Mouse (Mus musculus) bone marrow, adult 2 months (tissue): ENCODE results near the gene Casz1. TPM values are rescaled to one million over a fixed set of nuclear protein-coding genes. Genes with fewer than 3 reads are reported as not detected.

Source experiments
- H3K27ac ChIP-seq: fragments of 200-500 bp; 2 replicates; pipeline ENCODE4 v1.5.1; 2012; ENCODE audit warnings: low read depth, mild to moderate bottlenecking, control low read depth, inconsistent platforms, low read length; ENCODE audit not compliant: control insufficient read depth, poor library complexity, insufficient read depth
- H3K4me1 ChIP-seq: fragments of 200-500 bp; 2 replicates; pipeline ENCODE4 v1.6.1; 2011; ENCODE audit warnings: low read length; ENCODE audit not compliant: control insufficient read depth, insufficient read depth
- H3K4me3 ChIP-seq: fragments of 200-500 bp; replicated peaks from 2 replicates; pipeline ENCODE3; 2011; ENCODE audit warnings: mild to moderate bottlenecking, low read depth, low read length, control low read depth; ENCODE audit not compliant: control insufficient read depth
- CTCF ChIP-seq: fragments of 200-500 bp; IDR thresholded peaks from 2 replicates; pipeline ENCODE4 v1.5.1; 2011; ENCODE audit warnings: low read length, control low read depth; ENCODE audit not compliant: control insufficient read depth, insufficient read depth
- POLR2A ChIP-seq: fragments of 200-500 bp; IDR thresholded peaks from 2 replicates; pipeline ENCODE4 v1.6.1; 2011; ENCODE audit warnings: low read depth, mild to moderate bottlenecking, control low read depth, low read length, borderline replicate concordance; ENCODE audit not compliant: control insufficient read depth
- WGBS: fragments of 180-500 bp; shearing (Covaris S2); methylation state at CpG from one replicate; pipeline ENCODE4 v1.1.7; 2018; 5-methylcytosine and 5-hydroxymethylcytosine counted together
- polyA plus RNA-seq: library from polyadenylated mRNA; stranded (reverse); fragments of >200 nt; gene quantifications from 2 replicates; pipeline ENCODE4 v1.2.4, GENCODE M21; 2011; ENCODE audit warnings: low replicate concordance; ENCODE audit not compliant: missing spikeins, insufficient read depth, insufficient read length

Gene Casz1
- 0.81 and 2.7 TPM in 2 replicates for polyA plus RNA-seq

DNA sequence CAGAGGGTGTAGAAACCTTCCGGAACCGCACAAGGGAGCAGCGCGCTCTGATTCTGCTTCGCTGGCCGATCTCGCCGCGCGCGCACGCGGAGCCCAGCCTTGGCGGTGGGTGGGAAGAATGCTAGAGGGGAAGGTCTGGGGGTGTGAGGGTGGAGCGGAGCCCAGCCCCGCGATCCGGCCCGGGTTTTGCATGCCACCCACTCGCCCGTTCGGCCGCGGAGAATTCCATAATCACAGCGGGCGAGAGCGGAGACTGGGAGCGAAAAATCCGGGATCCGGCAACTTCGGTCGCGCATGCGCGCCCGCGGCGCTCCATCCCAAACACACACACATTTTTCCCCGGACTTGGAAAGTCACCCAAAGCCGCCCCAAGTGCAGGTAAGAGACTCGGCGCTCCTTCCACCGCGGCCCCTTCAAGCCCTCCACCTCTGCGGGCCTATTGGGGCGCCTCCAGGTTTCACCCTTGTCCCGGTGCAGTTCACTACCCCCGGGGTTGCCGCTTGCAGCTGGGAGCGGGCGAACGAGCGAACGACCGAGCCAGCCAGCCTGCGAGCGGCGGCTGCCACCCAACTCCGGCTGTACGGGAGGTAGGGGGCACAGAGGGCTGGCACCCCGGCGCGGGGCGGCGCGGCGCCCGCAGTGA lies at the start of gene Casz1:
Casz1 (plus strand) TSS at position 293 of the 643 bp plus-strand sequence.
- H3K4me1 ChIP-seq = no peaks in the 10 kb centered on the region
- no peak for TF ChIP-seq CTCF
- under 1% methylated on average over 68 of the region's 68 CpGs for WGBS
- no peak within 1 kb of the TSS for H3K27ac ChIP-seq
- no peak within 1 kb of the TSS for H3K4me3 ChIP-seq

DNA sequence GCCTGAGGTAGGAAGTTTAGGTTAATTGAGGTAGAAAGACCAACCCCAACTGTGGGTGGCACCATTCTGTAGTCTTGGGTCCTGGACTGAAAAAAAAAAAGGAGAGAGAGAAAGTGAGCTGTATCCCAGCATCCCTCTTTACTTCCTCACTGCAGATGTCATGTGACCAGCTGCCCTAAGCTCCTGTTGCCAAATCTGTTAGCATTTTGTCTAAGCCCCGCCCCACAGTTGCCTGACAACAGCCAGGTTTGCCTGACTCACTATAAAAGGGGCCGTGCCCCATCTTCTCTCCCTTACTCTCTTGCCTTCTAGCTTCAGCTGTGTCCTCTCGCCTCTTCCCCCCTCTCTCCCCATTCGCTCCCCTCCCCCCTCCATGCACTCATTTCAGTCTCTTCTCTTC lies 45.4 kb upstream of the Casz1 start:
- no peak for TF ChIP-seq POLR2A
- TF ChIP-seq CTCF = no peak
- H3K4me1 ChIP-seq = no peaks in the 10 kb centered on the region
- 65% methylated on average over 4 of the region's 4 CpGs for WGBS
- no peak overlapping the region for H3K4me3 ChIP-seq
- no peak overlapping the region for H3K27ac ChIP-seq

DNA sequence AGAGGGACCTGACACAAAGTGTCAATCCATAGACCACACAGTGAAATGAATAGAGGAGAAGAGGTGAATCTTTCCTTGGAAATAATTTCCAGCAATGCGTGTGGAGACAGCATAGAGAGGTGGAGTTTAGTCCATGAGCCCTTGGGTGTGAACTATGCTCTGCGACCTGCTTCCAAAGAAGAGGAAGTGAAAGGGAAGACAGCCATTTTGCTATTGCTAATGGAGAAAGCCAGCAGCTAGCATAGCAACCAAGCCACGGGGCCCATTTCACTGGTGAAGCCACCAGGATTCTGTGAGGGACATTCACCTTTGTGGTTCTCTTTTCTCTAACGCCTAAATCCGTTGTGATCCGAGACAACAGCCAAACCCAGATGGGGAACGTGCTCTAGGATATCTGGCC lies 44.1 kb upstream of the Casz1 start:
- WGBS = 75% methylated on average over 7 of the region's 7 CpGs
- no peak for TF ChIP-seq CTCF
- no peak for TF ChIP-seq POLR2A

DNA sequence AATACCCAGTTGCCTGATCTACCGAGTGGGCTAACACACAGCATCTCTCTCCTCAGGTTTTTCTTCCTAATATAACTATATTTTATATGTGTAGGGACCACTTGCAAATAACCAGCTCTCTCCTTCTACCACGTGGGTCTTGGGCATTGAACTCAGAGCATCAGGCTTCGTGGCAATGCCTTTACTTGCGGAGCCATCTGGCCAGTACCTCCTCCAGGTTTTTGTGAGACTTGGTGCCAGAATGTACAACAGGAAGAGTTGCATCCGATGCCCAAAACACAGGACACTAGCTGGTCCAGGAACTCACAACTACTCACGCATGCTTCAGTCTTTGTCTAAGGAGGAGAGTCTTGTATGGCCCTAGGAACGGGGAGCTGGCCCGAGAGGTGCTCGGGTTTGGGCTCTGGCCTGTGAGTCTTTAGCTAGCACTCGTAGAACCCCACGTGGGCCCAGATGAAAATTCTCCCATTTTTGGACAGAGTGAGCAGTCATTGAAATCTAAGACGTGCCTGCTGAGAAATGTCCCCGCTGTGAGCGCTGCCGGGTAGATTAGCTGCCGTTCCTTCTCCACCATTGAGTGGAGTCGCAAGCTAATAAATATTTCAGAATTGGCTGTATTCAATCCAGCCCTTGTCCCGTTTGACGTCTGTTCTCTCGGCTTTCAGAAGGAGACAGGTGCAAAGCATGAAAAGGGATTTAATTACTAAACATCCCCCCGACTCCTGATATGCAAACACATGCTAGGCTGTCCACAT lies 38.0 kb upstream of the Casz1 start:
- H3K4me3 ChIP-seq = no peak overlapping the region
- H3K27ac ChIP-seq = no peak overlapping the region
- 80% methylated on average over 21 of the region's 21 CpGs for WGBS
- TF ChIP-seq POLR2A (no peak), CTCF (no peak)
- H3K4me1 ChIP-seq = no peaks in the 10 kb centered on the region

More for the DNA sequence above, 44.1 kb upstream of the Casz1 start:
- Histone ChIP-seq H3K4me1 (no peaks in the 10 kb centered on the region), H3K27ac (no peak overlapping the region), H3K4me3 (no peak overlapping the region)

DNA sequence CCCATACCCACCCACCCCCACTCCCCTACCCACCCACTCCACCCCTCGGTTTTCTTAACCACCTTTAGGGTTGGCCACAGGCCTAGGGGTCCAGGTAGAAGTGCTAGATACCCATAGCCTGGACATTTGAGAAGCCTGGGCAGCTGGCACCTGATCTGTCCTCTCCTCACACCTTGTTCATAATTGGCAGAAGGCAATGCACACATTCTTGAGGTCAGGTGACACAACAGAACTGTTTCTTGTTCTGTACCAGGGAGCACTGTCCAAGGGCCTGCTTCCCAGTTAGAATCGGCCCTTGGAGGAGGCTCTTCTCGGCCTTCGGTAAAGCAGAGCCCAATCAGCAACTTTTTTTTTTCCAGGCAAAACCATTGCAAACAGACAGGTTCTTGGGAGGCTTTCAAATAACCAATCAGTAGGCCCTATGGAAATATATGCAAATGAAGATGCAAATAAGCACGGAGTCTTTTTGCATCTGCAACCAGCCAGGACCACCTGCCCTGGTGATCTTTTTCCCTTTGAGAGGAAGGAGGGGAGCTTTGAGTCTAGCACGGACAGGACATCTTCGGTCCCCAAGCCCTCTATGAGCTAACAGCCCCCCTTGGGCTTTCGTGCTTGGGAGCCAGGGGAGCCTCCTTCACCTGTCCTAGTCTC lies 36.4 kb upstream of the Casz1 start:
- WGBS = 65% methylated on average over 8 of the region's 8 CpGs
- TF ChIP-seq POLR2A (no peak), CTCF (no peak)
- no peaks in the 10 kb centered on the region for H3K4me1 ChIP-seq
- H3K27ac ChIP-seq = no peak overlapping the region
- H3K4me3 ChIP-seq = no peak overlapping the region

DNA sequence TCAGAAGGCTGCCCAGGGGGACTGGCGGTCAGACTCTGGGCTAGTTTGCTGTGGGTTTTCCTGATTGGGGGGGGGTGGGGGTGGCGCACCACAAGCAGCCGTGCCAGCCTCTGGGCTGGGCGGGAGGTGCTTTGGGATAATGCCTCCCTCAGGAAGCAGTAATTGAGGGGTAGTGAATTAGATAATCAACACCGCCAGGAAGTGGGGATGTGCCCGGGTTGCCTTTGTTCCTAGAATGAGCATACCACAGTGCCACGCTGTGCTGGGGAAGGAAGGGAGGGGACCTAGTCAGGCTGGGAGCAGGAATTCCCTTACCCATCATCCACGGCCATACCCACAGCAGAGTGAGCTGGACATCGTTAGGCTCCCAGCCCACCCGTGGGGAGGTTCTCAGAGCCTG lies 35.6 kb upstream of the Casz1 start:
- TF ChIP-seq CTCF (no peak), POLR2A (no peak)
- Histone ChIP-seq H3K27ac (no peak overlapping the region), H3K4me1 (no peaks in the 10 kb centered on the region), H3K4me3 (no peak overlapping the region)
- 61% methylated on average over 10 of the region's 10 CpGs for WGBS

DNA sequence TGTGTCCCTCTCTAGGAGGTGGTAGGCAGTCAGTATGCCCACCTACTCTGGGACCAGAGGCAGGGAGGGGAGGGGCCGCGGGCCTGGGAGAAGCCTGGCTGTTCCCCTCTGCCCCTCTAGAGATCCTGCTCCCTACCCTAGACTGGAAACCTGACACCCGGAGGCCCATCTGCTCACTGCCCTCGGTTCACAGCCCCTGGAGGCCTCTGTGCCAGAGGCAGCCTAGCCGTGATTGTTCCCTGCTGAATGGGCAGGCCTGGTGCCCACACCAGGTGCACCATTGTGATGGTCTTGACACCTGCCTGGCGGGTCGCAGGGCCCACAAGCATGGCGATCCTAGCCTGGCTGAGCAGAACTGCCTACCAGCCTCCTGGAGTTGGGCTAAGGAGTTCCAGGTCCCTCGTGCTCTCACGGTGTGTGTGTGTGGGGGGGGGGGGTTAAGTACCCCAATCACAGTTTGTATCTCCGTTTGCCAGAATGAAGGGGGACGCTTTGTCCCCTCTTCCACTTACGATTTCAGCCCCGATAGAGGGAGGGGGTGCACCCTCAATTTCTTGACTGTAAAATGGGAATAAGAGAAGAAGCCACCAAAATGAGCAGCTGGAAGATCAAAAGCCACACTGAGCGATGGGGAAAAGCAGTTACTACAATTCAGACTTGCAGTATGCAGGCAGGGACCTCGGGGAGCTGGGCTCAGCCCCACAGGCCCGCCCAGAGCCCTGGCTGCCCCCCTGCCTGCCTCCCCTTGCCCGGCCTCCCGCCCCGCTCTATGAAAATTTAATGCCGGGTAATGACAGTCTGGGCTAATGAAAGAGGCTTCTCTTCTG lies 33.4 kb upstream of the Casz1 start:
- TF ChIP-seq POLR2A (no peak), CTCF (no peak)
- 35% methylated on average over 21 of the region's 21 CpGs for WGBS
- no peak overlapping the region for H3K4me3 ChIP-seq
- H3K27ac ChIP-seq = no peak overlapping the region
- H3K4me1 ChIP-seq = no peaks in the 10 kb centered on the region

DNA sequence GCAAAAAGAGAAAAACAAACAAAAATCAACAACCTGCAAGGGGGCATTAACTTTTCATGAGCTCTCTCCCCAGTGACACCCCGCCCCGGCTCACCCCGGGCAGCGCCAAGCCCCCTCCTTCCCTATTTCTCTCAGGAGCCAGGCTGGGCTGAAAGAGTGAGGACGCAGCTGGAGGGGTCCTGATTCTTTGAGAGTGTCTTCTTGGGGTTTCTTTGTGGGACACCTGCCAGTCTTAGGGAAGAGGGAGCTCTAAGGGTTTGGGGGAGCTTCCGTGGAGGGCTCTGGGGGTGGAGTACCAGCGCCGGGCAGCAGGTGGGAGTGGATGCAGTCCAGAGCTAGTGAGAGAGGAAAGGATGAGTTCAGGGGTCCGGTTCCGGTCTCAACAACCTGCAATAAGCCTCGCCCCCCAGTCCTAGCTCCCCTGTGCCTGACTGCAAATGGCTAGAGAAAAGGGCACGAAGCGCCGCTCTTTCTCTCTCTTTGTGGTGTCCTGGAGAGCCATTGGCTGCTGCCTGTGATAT lies 32.8 kb upstream of the Casz1 start:
- H3K27ac ChIP-seq = no peak overlapping the region
- TF ChIP-seq POLR2A = no peak
- no peak for TF ChIP-seq CTCF
- no peaks in the 10 kb centered on the region for H3K4me1 ChIP-seq
- no peak overlapping the region for H3K4me3 ChIP-seq
- 11% methylated on average over 14 of the region's 14 CpGs for WGBS
